Mouse (Mus musculus) cortical plate, adult 2 months (tissue): ENCODE data around the gene Ankrd13a.

ENCODE experiments used
- CTCF ChIP-seq: fragments of 200-500 bp; IDR thresholded peaks from 2 replicates; pipeline ENCODE4 v1.5.1; 2011; ENCODE audit warnings: mild to moderate bottlenecking, control low read depth, low read length; ENCODE audit not compliant: insufficient read depth; ENCODE audit errors: extremely low read depth
- POLR2A ChIP-seq: fragments of 200-500 bp; IDR thresholded peaks from 2 replicates; pipeline ENCODE4 v1.6.1; 2011; ENCODE audit warnings: mild to moderate bottlenecking, low read length, control low read depth; ENCODE audit not compliant: insufficient read depth; ENCODE audit errors: extremely low read depth

GRCm38 (mm10) chr5:114731969-114732368, 42.5 kb upstream of the Ankrd13a start:
- TF ChIP-seq CTCF (no peak), POLR2A (no peak)
